Mouse (Mus musculus) gastrocnemius, postnatal 25 days (tissue): ENCODE measurements around the gene Ankrd33. TPM values are rescaled to one million over a fixed set of nuclear protein-coding genes. Genes with fewer than 3 reads are reported as not detected.

Experiments
- DNase-seq: peaks from one replicate; pipeline ENCODE4 v3.0.0; 2022
- total RNA-seq, 2 experiments: library from RNA; stranded (reverse); gene quantifications; 1 replicate in 1 of 2; 2 replicates in 1 of 2; pipeline ENCODE4 v1.2.3; 2021

Ankrd33 gene
- total RNA-seq, 2 experiments from 2014 or later = not detected

- no peak for DNase-seq
Observed at GRCm38 (mm10) chr15:101147115-101147909, 31.8 kb downstream of the Ankrd33 start.

- DNase-seq = no peak
Observed at GRCm38 (mm10) chr15:101147910-101148273, 32.3 kb downstream of the Ankrd33 start.

- no peak for DNase-seq
Observed at GRCm38 (mm10) chr15:101148604-101149003, 33.0 kb downstream of the Ankrd33 start.

GRCm38 (mm10) chr15:101151409-101152261 lies 36.1 kb downstream of the Ankrd33 start:
- DNase-seq = no peak

GRCm38 (mm10) chr15:101154700-101155616 lies 39.4 kb downstream of the Ankrd33 start:
- DNase-seq = no peak

- DNase-seq = no peak
Observed at GRCm38 (mm10) chr15:101160128-101160527, 44.6 kb downstream of the Ankrd33 start.

GRCm38 (mm10) chr15:101160591-101160990 lies 45.0 kb downstream of the Ankrd33 start:
- no peak for DNase-seq

GRCm38 (mm10) chr15:101161534-101161933 lies 46.0 kb downstream of the Ankrd33 start:
- DNase-seq = no peak

- DNase-seq = no peak
Observed at GRCm38 (mm10) chr15:101163056-101163458, 47.5 kb downstream of the Ankrd33 start.

GRCm38 (mm10) chr15:101163854-101164253 lies 48.3 kb downstream of the Ankrd33 start:
- DNase-seq = no peak

- DNase-seq = no peak
Observed at GRCm38 (mm10) chr15:101164291-101164690, 48.7 kb downstream of the Ankrd33 start.

GRCm38 (mm10) chr15:101165658-101166437 lies 50.3 kb downstream of the Ankrd33 start:
- DNase-seq = no peak

GRCm38 (mm10) chr15:101167553-101167952 lies 52.0 kb downstream of the Ankrd33 start:
- no peak for DNase-seq

Other genes starting within 250 kb of the Ankrd33 start
- under 1 TPM; 0.13 to 0.32 TPM for gene Scn8a, start 245.9 kb upstream of the Ankrd33 start, total RNA-seq
- gene Gm47841, start 68.4 kb upstream of the Ankrd33 start, total RNA-seq = not detected
- gene Fignl2, start 37.2 kb upstream of the Ankrd33 start, total RNA-seq = 1 to 10 TPM in 1 of 2 experiments, under 1 TPM in 1; 0.59 to 1.1 TPM
- gene Acvrl1, start 12.8 kb downstream of the Ankrd33 start, total RNA-seq = 10 to 100 TPM; 10.7 to 13.0 TPM
- gene Acvr1b, start 58.3 kb downstream of the Ankrd33 start, total RNA-seq = 10 to 100 TPM; 23.0 to 34.4 TPM
- 1 to 10 TPM; 4.3 to 5.7 TPM for gene Grasp, start 108.4 kb downstream of the Ankrd33 start, total RNA-seq
- gene Nr4a1, start 138.5 kb downstream of the Ankrd33 start, total RNA-seq = 10 to 100 TPM; 52.2 to 90.7 TPM
- gene Atg101, start 168.5 kb downstream of the Ankrd33 start, total RNA-seq = 10 to 100 TPM; 22.3 to 31.3 TPM
- gene 6030408B16Rik, start 177.5 kb downstream of the Ankrd33 start, total RNA-seq = under 1 TPM; 0.31 to 0.32 TPM